Mouse (Mus musculus) heart, embryonic 16.5 days (tissue): ENCODE measurements around the gene Farp2. TPM values are rescaled to one million over a fixed set of nuclear protein-coding genes. Genes with fewer than 3 reads are reported as not detected.
A peak's percentile ranks its signal among the peaks of the same experiment; 100 is the strongest.
"Not testable (repeated sequence)": the region's sequence is repeated elsewhere in the genome, so short reads cannot be mapped to it uniquely, and the experiment has no call there.

Experiments used
- ATAC-seq: fragments of 200-750 bp; cut with Nextera tagmentation; replicated peaks from 2 replicates; pipeline ENCODE4 v1.8.0; 2017; ENCODE audit warnings: moderate number of reproducible peaks; ENCODE audit not compliant: insufficient read depth, low FRiP score; ENCODE audit errors: extremely low read depth
- H3K27ac ChIP-seq: fragments of 300-500 bp; sonication (generic); 2 replicates; pipeline ENCODE4 v1.5.1; 2014; ENCODE audit warnings: mild to moderate bottlenecking, low read length, control low read depth, moderate library complexity
- H3K27me3 ChIP-seq: fragments of 300-500 bp; sonication (generic); 2 replicates; pipeline ENCODE4 v1.6.1; 2014; ENCODE audit warnings: low read length, mixed read lengths; ENCODE audit not compliant: control insufficient read depth, insufficient read depth
- H3K36me3 ChIP-seq: fragments of 300-500 bp; sonication (generic); 2 replicates; pipeline ENCODE4 v1.6.1; 2014; ENCODE audit not compliant: control insufficient read depth, insufficient read depth
- H3K4me1 ChIP-seq: fragments of 300-500 bp; sonication (generic); 2 replicates; pipeline ENCODE4 v1.6.1; 2014; ENCODE audit warnings: low read length, mixed read lengths; ENCODE audit not compliant: control insufficient read depth, insufficient read depth
- H3K4me2 ChIP-seq: fragments of 300-500 bp; sonication (generic); 2 replicates; pipeline ENCODE4 v1.6.1; 2014; ENCODE audit warnings: low read depth, mild to moderate bottlenecking, control low read depth, low read length
- H3K4me3 ChIP-seq: fragments of 300-500 bp; sonication (generic); 2 replicates; pipeline ENCODE4 v1.5.1; 2014; ENCODE audit warnings: mild to moderate bottlenecking, control low read depth, low read length
- H3K9ac ChIP-seq: fragments of 300-500 bp; sonication (generic); 2 replicates; pipeline ENCODE4 v1.6.1; 2014; ENCODE audit warnings: low read length, control low read depth
- H3K9me3 ChIP-seq: fragments of 300-500 bp; sonication (generic); replicated peaks from 2 replicates; pipeline ENCODE4 v1.6.1; 2016; ENCODE audit warnings: low read length; ENCODE audit not compliant: control insufficient read depth
- WGBS: fragments of 180-500 bp; shearing (Covaris S2); extraction: QIAGEN DNeasy Blood & Tissue Kit; methylation state at CpG from one replicate; pipeline ENCODE4 v1.1.7; 2014; 5-methylcytosine and 5-hydroxymethylcytosine counted together
- polyA plus RNA-seq: library from polyadenylated mRNA; unstranded; fragments of >200 nt; fragmentation: Nextera tagmentation; extraction: Ambion mirVana; gene quantifications from 2 replicates; pipeline ENCODE4 v1.2.1, GENCODE M21; 2015

The Farp2 gene
- polyA plus RNA-seq, 1 experiment from 2014 or later, result 3.8 TPM

DNA sequence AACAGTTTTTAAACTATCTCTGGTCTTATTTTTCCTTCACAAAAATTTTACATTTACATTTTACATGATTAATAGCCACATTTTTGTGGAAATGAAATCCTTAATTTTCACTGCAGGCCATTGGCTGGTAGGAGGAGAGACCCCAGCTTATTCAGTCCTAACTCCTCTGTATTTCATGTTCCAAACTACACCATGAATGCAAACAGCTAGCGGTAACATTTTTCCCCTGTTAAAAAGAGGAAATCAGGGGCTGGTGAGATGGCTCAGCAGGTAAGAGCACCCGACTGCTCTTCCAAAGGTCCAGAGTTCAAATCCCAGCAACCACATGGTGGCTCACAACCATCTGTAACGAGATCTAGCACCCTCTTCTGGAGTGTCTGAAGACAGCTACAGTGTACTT lies 25.6 kb upstream of the Farp2 start:
- WGBS, result 93% methylated on average over 2 of the region's 3 CpGs
- H3K9me3 ChIP-seq, H3K9ac ChIP-seq, ATAC-seq, H3K36me3 ChIP-seq, H3K4me3 ChIP-seq, H3K27me3 ChIP-seq, H3K27ac ChIP-seq, H3K4me2 ChIP-seq: not testable (repeated sequence)
- peaks cover 13% of the 10 kb centered on the region for H3K4me1 ChIP-seq

DNA sequence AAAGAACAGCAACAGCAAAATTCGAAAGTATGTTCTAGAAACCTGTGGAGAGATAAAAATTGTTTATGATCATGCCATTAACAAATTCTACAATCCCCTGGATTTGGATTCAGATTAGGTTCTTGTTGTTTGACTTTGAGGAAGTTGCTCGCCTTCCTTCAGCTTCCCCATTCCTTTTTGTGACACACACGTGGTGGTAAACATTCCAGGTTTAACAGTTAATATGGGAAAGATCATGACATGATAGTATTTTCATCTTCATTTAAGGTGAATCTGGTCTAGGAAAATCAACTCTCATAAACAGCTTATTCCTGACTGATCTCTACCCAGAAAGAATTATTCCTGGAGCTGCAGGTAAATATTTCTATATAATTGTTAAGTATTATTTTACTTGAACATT lies 16.6 kb upstream of the Farp2 start:
- WGBS, result 77% methylated on average over 3 of the region's 3 CpGs
- H3K27me3 ChIP-seq, result no peaks in the 10 kb centered on the region

DNA sequence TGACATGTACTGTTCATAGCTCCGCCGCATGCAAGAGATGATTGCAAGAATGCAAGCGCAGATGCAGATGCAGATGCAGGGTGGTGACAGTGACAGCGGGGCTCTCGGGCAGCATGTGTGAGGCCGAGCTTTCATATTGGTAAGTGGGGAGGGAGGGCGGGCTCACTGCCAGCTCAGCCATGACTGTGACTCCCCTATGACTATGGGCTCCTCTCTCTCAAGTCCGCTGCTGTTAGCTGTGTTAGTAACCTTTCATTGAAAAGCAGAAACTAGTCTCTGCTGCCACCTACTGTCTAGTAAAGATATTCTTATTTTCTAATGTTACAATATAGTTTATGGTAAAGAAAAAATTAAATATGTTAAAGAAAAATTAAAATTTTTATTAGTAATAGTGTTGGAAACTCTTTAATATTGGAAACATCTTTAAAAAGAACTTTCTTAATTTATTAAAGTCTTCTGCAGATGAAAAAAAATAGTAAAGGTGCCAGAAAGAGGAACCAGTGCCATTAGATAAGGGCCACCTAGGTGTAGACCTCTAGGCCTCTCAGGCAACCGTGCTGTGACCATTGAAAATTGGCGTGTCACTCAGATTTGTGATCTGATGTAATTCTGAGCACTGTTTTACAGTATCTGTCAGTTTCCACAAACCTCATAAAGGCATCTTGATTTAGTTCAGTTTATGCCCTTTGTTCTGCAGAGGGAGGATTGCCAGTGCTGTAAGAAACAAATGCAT lies 4.8 kb upstream of the Farp2 start:
- H3K27ac ChIP-seq, result no peak overlapping the region
- H3K4me3 ChIP-seq, result no peak overlapping the region
- H3K4me2 ChIP-seq, result no peak overlapping the region
- 49% methylated on average over 10 of the region's 10 CpGs for WGBS
- H3K9me3 ChIP-seq, result no peaks in the 10 kb centered on the region
- peaks cover 6% of the 10 kb centered on the region; the same call in 1 of the 2 replicates for H3K4me1 ChIP-seq
- no peak for ATAC-seq
- H3K36me3 ChIP-seq, result peaks cover 28% of the 10 kb centered on the region
- no peak overlapping the region for H3K9ac ChIP-seq
- H3K27me3 ChIP-seq, result no peaks in the 10 kb centered on the region

More for the DNA sequence above, 16.6 kb upstream of the Farp2 start:
- Histone ChIP-seq H3K4me1 (no peaks in the 10 kb centered on the region), H3K27ac (no peak overlapping the region), H3K36me3 (peaks cover 41% of the 10 kb centered on the region), H3K4me2 (no peak overlapping the region), H3K9me3 (no peaks in the 10 kb centered on the region), H3K4me3 (no peak overlapping the region), H3K9ac (no peak overlapping the region)
- ATAC-seq, result no peak

DNA sequence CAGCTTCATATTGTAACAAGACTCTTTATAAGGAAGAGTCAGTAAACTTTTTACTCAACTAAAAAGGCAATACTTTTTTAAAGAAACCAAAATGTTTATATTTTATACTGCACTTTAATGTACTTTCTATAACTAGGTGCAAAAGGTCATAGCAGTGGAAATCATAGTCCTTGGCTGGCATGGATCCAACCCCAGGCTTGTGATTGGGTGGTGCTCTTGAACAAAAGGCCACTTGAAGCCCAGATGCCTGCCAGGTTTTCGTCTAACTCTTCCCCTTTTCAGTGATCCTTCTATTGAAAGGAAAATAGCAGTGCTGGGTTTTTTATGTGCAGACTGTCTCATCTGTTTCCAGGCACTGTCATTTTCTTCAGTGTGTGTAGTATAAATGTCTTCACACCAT lies 3.3 kb upstream of the Farp2 start:
- WGBS, result 7% methylated on average over 1 of the region's 1 CpGs
- H3K9me3 ChIP-seq, H3K4me3 ChIP-seq, H3K4me1 ChIP-seq, H3K27ac ChIP-seq, H3K27me3 ChIP-seq, H3K9ac ChIP-seq, H3K4me2 ChIP-seq, ATAC-seq: not testable (repeated sequence)
- peaks cover 21% of the 10 kb centered on the region for H3K36me3 ChIP-seq

DNA sequence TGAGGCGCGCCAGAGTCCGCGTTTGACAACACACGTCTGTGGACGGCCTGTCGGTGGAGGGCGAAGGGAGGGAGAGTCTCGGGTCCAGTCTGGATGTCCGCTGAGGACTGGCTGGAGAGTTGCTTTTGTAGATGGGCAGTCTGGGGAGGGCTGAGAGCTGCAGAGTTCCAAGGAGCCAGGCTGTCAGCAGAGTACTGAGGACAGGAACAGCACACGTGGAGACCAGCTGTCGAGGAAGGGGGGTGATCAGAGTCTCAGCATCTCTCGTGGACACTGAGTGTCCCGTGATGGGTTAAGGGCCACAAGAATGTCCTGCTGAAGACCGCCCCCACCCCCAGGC lies 442 bp downstream of the Farp2 start:
- Histone ChIP-seq H3K4me3 (peak overlapping the region; percentile 74), H3K27me3 (no peaks in the 10 kb centered on the region), H3K27ac (peak overlapping the region; percentile 72), H3K4me1 (peaks cover 9% of the 10 kb centered on the region), H3K4me2 (peak overlapping the region; percentile 86), H3K9ac (peak overlapping the region; percentile 86), H3K9me3 (no peaks in the 10 kb centered on the region), H3K36me3 (peaks cover 3% of the 10 kb centered on the region; the same call in 1 of the 2 replicates)
- 2% methylated on average over 15 of the region's 15 CpGs for WGBS
- ATAC-seq, result peak; percentile 46

DNA sequence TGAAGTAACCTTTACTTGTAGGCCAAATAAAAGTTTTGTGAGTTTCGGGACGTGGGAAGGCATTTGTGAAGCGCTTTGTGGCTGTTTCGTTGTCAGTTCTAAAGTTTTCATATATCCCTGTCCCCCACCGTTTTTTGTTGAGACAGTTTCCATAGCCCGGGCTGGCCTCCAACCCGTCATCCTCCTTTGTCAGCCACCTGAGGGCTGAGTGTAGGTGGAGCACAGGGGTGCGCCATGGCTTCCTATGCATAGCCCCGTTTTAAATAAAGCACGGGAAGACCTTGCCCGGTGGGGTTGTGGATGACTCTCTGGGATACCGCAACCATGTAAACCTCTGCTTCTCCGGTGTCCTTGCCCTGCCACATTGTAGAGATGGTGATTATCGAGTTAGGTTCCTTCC lies 1.3 kb downstream of the Farp2 start:
- no peaks in the 10 kb centered on the region for H3K27me3 ChIP-seq
- H3K27ac ChIP-seq, result no peak overlapping the region
- 79% methylated on average over 14 of the region's 14 CpGs for WGBS
- H3K9me3 ChIP-seq, result no peaks in the 10 kb centered on the region
- H3K4me2 ChIP-seq, result no peak overlapping the region
- H3K9ac ChIP-seq, result no peak overlapping the region
- no peaks in the 10 kb centered on the region; the same call in 1 of the 2 replicates for H3K36me3 ChIP-seq
- H3K4me3 ChIP-seq, result no peak overlapping the region
- H3K4me1 ChIP-seq, result peaks cover 9% of the 10 kb centered on the region
- ATAC-seq, result no peak

DNA sequence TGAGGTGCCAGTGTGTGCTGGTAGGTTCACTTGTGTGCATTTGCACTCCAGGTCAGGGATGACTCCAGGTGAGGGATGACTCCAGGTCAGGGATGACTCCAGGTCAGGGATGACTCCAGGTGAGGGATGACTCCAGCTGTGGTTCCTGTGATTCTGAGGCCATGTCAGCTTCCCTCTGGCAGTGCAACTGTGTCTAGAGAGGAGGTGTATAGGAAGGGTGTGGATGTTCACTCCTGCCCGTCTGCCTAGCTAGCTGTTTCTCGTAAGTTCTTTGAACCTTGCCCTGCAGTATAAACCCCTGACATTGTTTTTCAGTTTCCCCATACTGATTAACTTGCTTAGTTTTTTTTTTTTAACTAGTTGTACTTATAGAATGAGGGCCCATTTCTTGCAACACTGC lies 9.6 kb downstream of the Farp2 start:
- Histone ChIP-seq H3K9ac (no peak overlapping the region), H3K27ac (no peak overlapping the region), H3K27me3 (no peaks in the 10 kb centered on the region), H3K4me3 (no peak overlapping the region), H3K4me2 (no peak overlapping the region), H3K9me3 (no peaks in the 10 kb centered on the region), H3K4me1 (no peaks in the 10 kb centered on the region), H3K36me3 (no peaks in the 10 kb centered on the region)
- WGBS, result 88% methylated on average over 2 of the region's 2 CpGs
- no peak for ATAC-seq

DNA sequence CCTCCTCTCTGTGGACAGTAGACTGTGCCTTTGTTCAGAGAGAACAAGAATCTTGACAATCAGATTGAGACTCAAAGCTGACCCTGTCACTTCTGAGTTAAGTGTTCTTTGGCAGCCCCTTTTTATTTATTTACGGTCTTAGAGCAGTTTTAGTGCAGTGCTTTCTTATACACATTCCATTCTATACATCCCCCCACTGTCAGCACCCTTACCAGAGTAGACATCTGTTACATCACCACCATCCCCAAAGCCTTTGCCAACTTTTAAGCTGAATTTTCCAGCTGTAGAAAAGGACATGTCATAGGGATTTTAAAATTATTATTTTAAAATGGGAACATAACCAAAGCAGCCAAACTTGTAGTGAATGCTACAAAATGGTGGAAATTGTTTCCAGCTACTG lies 10.4 kb downstream of the Farp2 start:
- Histone ChIP-seq H3K4me3 (no peak overlapping the region), H3K9ac (no peak overlapping the region), H3K4me2 (no peak overlapping the region), H3K27me3 (no peaks in the 10 kb centered on the region), H3K9me3 (no peaks in the 10 kb centered on the region), H3K27ac (no peak overlapping the region), H3K36me3 (no peaks in the 10 kb centered on the region), H3K4me1 (no peaks in the 10 kb centered on the region)
- no peak for ATAC-seq
- WGBS, result 63% methylated on average over 1 of the region's 1 CpGs

DNA sequence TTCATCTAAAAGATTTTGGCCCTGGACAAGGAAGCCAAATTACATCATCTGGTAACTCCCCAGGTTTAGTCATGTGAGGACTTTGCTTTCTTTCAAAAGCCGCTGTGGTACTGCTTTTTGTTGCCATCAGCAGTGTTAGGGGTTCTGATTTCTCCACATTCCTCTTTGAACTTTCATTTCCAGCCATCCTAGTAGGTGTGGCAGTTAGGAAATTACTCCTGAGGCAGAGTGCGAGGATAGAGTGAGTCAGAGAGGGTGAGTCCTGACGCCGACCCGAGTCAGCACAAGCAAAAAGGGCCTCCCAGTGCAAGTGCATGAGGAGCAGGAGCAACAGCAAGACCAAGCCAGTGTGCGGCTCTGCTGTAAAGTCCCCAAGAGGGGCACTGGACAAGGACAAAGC lies 17.9 kb downstream of the Farp2 start:
- Histone ChIP-seq H3K9me3 (no peaks in the 10 kb centered on the region), H3K36me3 (peaks cover 7% of the 10 kb centered on the region; the same call in 1 of the 2 replicates), H3K27me3 (no peaks in the 10 kb centered on the region), H3K27ac (no peak overlapping the region), H3K4me3 (no peak overlapping the region), H3K9ac (no peak overlapping the region), H3K4me1 (no peaks in the 10 kb centered on the region), H3K4me2 (no peak overlapping the region)
- whole genome bisulfite sequencing, result 81% methylated on average over 6 of the region's 6 CpGs
- no peak for ATAC-seq
